Comparison of ENCODE assay signal across 7 mouse cellular contexts in genomic region chr19:46147511-46148371, GRCm38 (mm10). TPM values are rescaled to one million over a fixed set of nuclear protein-coding genes. Genes with fewer than 3 reads are reported as not detected.
DNase-seq lines count a peak whose midpoint lies in the region; ATAC-seq and TF ChIP-seq lines count a peak whose summit lies in the region.

Pitx3 (minus strand) TSS chr19:46148326.

- no peak for TF ChIP-seq EP300 in liver, postnatal 0 days (IDR thresholded peaks at IDR 0.05; ENCODE audit: low read depth)

- H3K27ac ChIP-seq in ES-E14 (ENCODE audit: insufficient read depth, low read depth, low read length, poor library complexity, severe bottlenecking): no peak within 1 kb of the TSS
- no peak within 1 kb of the TSS for H3K27ac ChIP-seq in hindbrain, embryonic 15.5 days (replicated peaks)
- no peak within 1 kb of the TSS for H3K27ac ChIP-seq in liver, postnatal 0 days (ENCODE audit: low read depth)

- H3K9ac ChIP-seq in ES-E14 (ENCODE audit: insufficient read depth, low read depth, low read length, poor library complexity, severe bottlenecking): peak within 1 kb of the TSS; percentile 5; the same call in 1 of the 2 replicates
- H3K9ac ChIP-seq in hindbrain, embryonic 15.5 days: peak within 1 kb of the TSS; percentile 27
- peak within 1 kb of the TSS; percentile 31 for H3K9ac ChIP-seq in liver, postnatal 0 days (replicated peaks)

- no peak for DNase-seq in ES-E14 (ENCODE audit: low read depth, low spot score)
- peak; percentile 36 for DNase-seq in ZHBTc4 (ENCODE audit: low read depth, low spot score)
- DNase-seq in gastrocnemius, adult 18-20 months (ENCODE audit: low spot score): peak; percentile 50
- peak; percentile 25 for DNase-seq in liver, postnatal 0 days
- DNase-seq in retina, postnatal 1 day: peak; percentile 52
- no peak for DNase-seq in right cerebral cortex, adult 2 months (ENCODE audit: low spot score in 2 of 2)

- under 1% methylated on average over 47 of the region's 47 CpGs for WGBS in hindbrain, embryonic 15.5 days
- 3% methylated on average over 47 of the region's 47 CpGs for WGBS in liver, postnatal 0 days (ENCODE audit: insufficient replicate concordance)

- TF ChIP-seq CTCF in liver, postnatal 0 days (IDR thresholded peaks at IDR 0.05; ENCODE audit: low read depth): no peak

- peak within 1 kb of the TSS; percentile 99 for H3K4me2 ChIP-seq in hindbrain, embryonic 15.5 days
- H3K4me2 ChIP-seq in liver, postnatal 0 days (ENCODE audit: low read depth, low read length): peak within 1 kb of the TSS; percentile 86

- no peaks in the 10 kb centered on the region for H3K4me1 ChIP-seq in ES-E14 (ENCODE audit: control insufficient read depth in 2 of 2, insufficient read depth in 2 of 2, low read length in 2 of 2, poor library complexity in 1 of 2)
- peaks cover 20% of the 10 kb centered on the region for H3K4me1 ChIP-seq in hindbrain, embryonic 15.5 days (replicated peaks)
- peaks cover 17% of the 10 kb centered on the region for H3K4me1 ChIP-seq in liver, postnatal 0 days (ENCODE audit: insufficient read depth)

- peaks cover 79% of the 10 kb centered on the region for H3K27me3 ChIP-seq in hindbrain, embryonic 15.5 days
- peaks cover 80% of the 10 kb centered on the region for H3K27me3 ChIP-seq in liver, postnatal 0 days (ENCODE audit: insufficient read depth, low read length)

- no peaks in the 10 kb centered on the region for H3K9me3 ChIP-seq in ES-E14 (ENCODE audit: control insufficient read depth, insufficient read depth, low read depth, low read length)
- H3K9me3 ChIP-seq in hindbrain, embryonic 15.5 days: no peaks in the 10 kb centered on the region
- H3K9me3 ChIP-seq in liver, postnatal 0 days (ENCODE audit: low read length): no peaks in the 10 kb centered on the region

- peak within 1 kb of the TSS; percentile 65 to 86 for H3K4me3 ChIP-seq in ES-E14 (ENCODE audit: insufficient read depth in 1 of 2, low read depth in 1 of 2, low read length in 2 of 2, poor library complexity in 1 of 2, severe bottlenecking in 1 of 2)
- peak within 1 kb of the TSS; percentile 53 for H3K4me3 ChIP-seq in hindbrain, embryonic 15.5 days
- peak within 1 kb of the TSS; percentile 53 for H3K4me3 ChIP-seq in liver, postnatal 0 days (ENCODE audit: low read depth, low read length)

- in situ Hi-C loops in ES-E14 (cut with MboI; ENCODE audit: low sequenced_read_pairs in 2 of 2, unreplicated experiment in 2 of 2): no loop called here

- no peak for ATAC-seq in hindbrain, embryonic 15.5 days (ENCODE audit: low FRiP score, low read depth)
- no peak for ATAC-seq in liver, postnatal 0 days

- no peaks in the 10 kb centered on the region for H3K36me3 ChIP-seq in ES-E14 (ENCODE audit: control insufficient read depth, insufficient read depth, low read length, poor library complexity, severe bottlenecking)
- no peaks in the 10 kb centered on the region for H3K36me3 ChIP-seq in hindbrain, embryonic 15.5 days
- H3K36me3 ChIP-seq in liver, postnatal 0 days (replicated peaks; ENCODE audit: insufficient read depth, low read length): no peaks in the 10 kb centered on the region

TF ChIP-seq in ES-E14, 5 proteins besides CTCF, POLR2A, EP300 and RAD21:
- TF ChIP-seq MAFK (IDR thresholded peaks at IDR 0.05; ENCODE audit: insufficient read depth, low read depth, low read length) (no peak), ZC3H11A (IDR thresholded peaks at IDR 0.05; ENCODE audit: borderline replicate concordance, low read depth, low read length) (no peak), CHD2 (IDR thresholded peaks at IDR 0.05; ENCODE audit: low read depth, low read length) (no peak), HCFC1 (IDR thresholded peaks at IDR 0.05; ENCODE audit: borderline replicate concordance, insufficient read depth, low read length) (no peak), ZNF384 (IDR thresholded peaks at IDR 0.05; ENCODE audit: low read depth, low read length) (no peak)

RNA-seq across cellular contexts. Expression of gene Pitx3, which starts in this region (rescaled TPM):
- 0.18 TPM in 1 of 2 replicates, not detected in the other for total RNA-seq in ES-E14 (2012; rRNA removed)
- 10 to 100 TPM in 1 of 2 experiments, 1 to 10 TPM in 1; 4.4 to 10.7 TPM for total RNA-seq in gastrocnemius, adult 18-20 months (2021)
- 0.30 and 0.39 TPM in 2 replicates for polyA plus RNA-seq in hindbrain, embryonic 15.5 days (2015; fragmentation: Nextera tagmentation; extraction: Ambion mirVana)
- 0.19 TPM in 1 of 2 replicates, not detected in the other for polyA plus RNA-seq in liver, postnatal 0 days (2015; fragmentation: Nextera tagmentation; extraction: Ambion mirVana)

Comparison
In these comparisons a context has a peak if more than half of its experiments do, and no peak if none do; other contexts are left out.
1. Peak in DNase-seq, H3K4me3 ChIP-seq, H3K9ac ChIP-seq and H3K4me2 ChIP-seq in liver, postnatal 0 days; RNA of the gene not detected or under 1 TPM.
2. DNase-seq: peak in ZHBTc4 (single experiment), gastrocnemius, adult 18-20 months (single experiment) and retina, postnatal 1 day (single experiment); none in ES-E14 (single experiment) and right cerebral cortex, adult 2 months (0 of 2).
3. Peak in every context shown above with its lines, with median percentiles within 50 percentile points of each other: H3K4me3 ChIP-seq and H3K9ac ChIP-seq.